Mouse (Mus musculus): ENCODE results near the gene Thop1. TPM values are rescaled to one million over a fixed set of nuclear protein-coding genes. Genes with fewer than 3 reads are reported as not detected.
A peak's percentile ranks its signal among the peaks of the same experiment; 100 is the strongest.

Thop1 gene
- polyA plus RNA-seq (2015; fragmentation: Nextera tagmentation; extraction: Ambion mirVana): 58.2 and 60.9 TPM in 2 replicates

GRCm38 (mm10) chr10:81069836-81070235 lies at the start of gene Thop1:
Gene Thop1 (plus strand): TSS chr10:81070035.
- H3K36me3 ChIP-seq: peaks cover 27% of the 10 kb centered on the region
- ATAC-seq (ENCODE audit: insufficient number of reproducible peaks, insufficient read depth, low FRiP score, low TSS enrichment, low read depth): peak; percentile 95
- peaks cover 18% of the 10 kb centered on the region for H3K4me1 ChIP-seq
- WGBS: under 1% methylated on average over 35 of the region's 35 CpGs
- no peaks in the 10 kb centered on the region for H3K27me3 ChIP-seq
- peak within 1 kb of the TSS; percentile 90 for H3K9ac ChIP-seq
- H3K4me3 ChIP-seq: peak within 1 kb of the TSS; percentile 82
- H3K9me3 ChIP-seq: no peaks in the 10 kb centered on the region
- H3K27ac ChIP-seq: no peak within 1 kb of the TSS
- H3K4me2 ChIP-seq: peak within 1 kb of the TSS; percentile 75

- Histone ChIP-seq H3K27ac (no peak overlapping the region), H3K36me3 (no peaks in the 10 kb centered on the region), H3K4me2 (no peak overlapping the region), H3K27me3 (peaks cover 47% of the 10 kb centered on the region), H3K4me1 (peaks cover under 1% of the 10 kb centered on the region; the same call in 1 of the 2 replicates), H3K4me3 (no peak overlapping the region), H3K9ac (no peak overlapping the region), H3K9me3 (peaks cover 4% of the 10 kb centered on the region; the same call in 1 of the 2 replicates)
- WGBS: 56% methylated on average over 2 of the region's 2 CpGs
- no peak for ATAC-seq (ENCODE audit: insufficient number of reproducible peaks, insufficient read depth, low FRiP score, low TSS enrichment, low read depth)
Observed at GRCm38 (mm10) chr10:81020207-81020606, 49.6 kb upstream of the Thop1 start.

- Histone ChIP-seq H3K4me3 (no peak overlapping the region), H3K9ac (0 out of 2 replicates have a peak overlapping the region, but pooled peaks have one; percentile 16), H3K4me2 (peak overlapping the region; percentile 38), H3K27me3 (peaks cover 61% of the 10 kb centered on the region), H3K9me3 (peaks cover 4% of the 10 kb centered on the region; the same call in 1 of the 2 replicates), H3K4me1 (peaks cover 3% of the 10 kb centered on the region; the same call in 1 of the 2 replicates), H3K27ac (no peak overlapping the region), H3K36me3 (no peaks in the 10 kb centered on the region)
- 10% methylated on average over 26 of the region's 26 CpGs for WGBS
- ATAC-seq (ENCODE audit: insufficient number of reproducible peaks, insufficient read depth, low FRiP score, low TSS enrichment, low read depth): no peak
Observed at GRCm38 (mm10) chr10:81021547-81022110, 48.2 kb upstream of the Thop1 start.

GRCm38 (mm10) chr10:81022744-81023143 lies 47.1 kb upstream of the Thop1 start:
- peaks cover 3% of the 10 kb centered on the region; the same call in 1 of the 2 replicates for H3K4me1 ChIP-seq
- H3K9ac ChIP-seq: no peak overlapping the region
- H3K27me3 ChIP-seq: peaks cover 61% of the 10 kb centered on the region
- no peak overlapping the region for H3K4me2 ChIP-seq
- no peaks in the 10 kb centered on the region for H3K36me3 ChIP-seq
- H3K9me3 ChIP-seq: peaks cover 4% of the 10 kb centered on the region; the same call in 1 of the 2 replicates
- 69% methylated on average over 8 of the region's 8 CpGs for WGBS
- no peak overlapping the region for H3K27ac ChIP-seq
- H3K4me3 ChIP-seq: no peak overlapping the region
- ATAC-seq (ENCODE audit: insufficient number of reproducible peaks, insufficient read depth, low FRiP score, low TSS enrichment, low read depth): no peak

- H3K4me2 ChIP-seq: no peak overlapping the region
- peak overlapping the region; percentile 37; the same call in 1 of the 2 replicates for H3K4me3 ChIP-seq
- no peak overlapping the region for H3K9ac ChIP-seq
- peaks cover 4% of the 10 kb centered on the region; the same call in 1 of the 2 replicates for H3K9me3 ChIP-seq
- no peak overlapping the region for H3K27ac ChIP-seq
- ATAC-seq (ENCODE audit: insufficient number of reproducible peaks, insufficient read depth, low FRiP score, low TSS enrichment, low read depth): no peak
- 64% methylated on average over 5 of the region's 5 CpGs for WGBS
- H3K36me3 ChIP-seq: 0 out of 2 replicates have a peak, but pooled peaks cover under 1% of the 10 kb centered on the region
- peaks cover 61% of the 10 kb centered on the region for H3K27me3 ChIP-seq
- peaks cover 3% of the 10 kb centered on the region; the same call in 1 of the 2 replicates for H3K4me1 ChIP-seq
Observed at GRCm38 (mm10) chr10:81024346-81024937, 45.4 kb upstream of the Thop1 start.

GRCm38 (mm10) chr10:81025047-81025621 lies 44.7 kb upstream of the Thop1 start:
- H3K36me3 ChIP-seq: peaks cover 7% of the 10 kb centered on the region; the same call in 1 of the 2 replicates
- no peak overlapping the region for H3K27ac ChIP-seq
- peaks cover 4% of the 10 kb centered on the region; the same call in 1 of the 2 replicates for H3K9me3 ChIP-seq
- peaks cover 3% of the 10 kb centered on the region; the same call in 1 of the 2 replicates for H3K4me1 ChIP-seq
- WGBS: 2% methylated on average over 43 of the region's 43 CpGs
- peaks cover 61% of the 10 kb centered on the region for H3K27me3 ChIP-seq
- peak overlapping the region; percentile 61 for H3K4me2 ChIP-seq
- peak overlapping the region; percentile 36; the same call in 1 of the 2 replicates for H3K9ac ChIP-seq
- ATAC-seq (ENCODE audit: insufficient number of reproducible peaks, insufficient read depth, low FRiP score, low TSS enrichment, low read depth): no peak
- peak overlapping the region; percentile 37 for H3K4me3 ChIP-seq

GRCm38 (mm10) chr10:81025639-81026275 lies 44.1 kb upstream of the Thop1 start, which contains the start of gene Diras1:
Gene Diras1 (minus strand): TSS chr10:81025662.
- no peak within 1 kb of the TSS for H3K27ac ChIP-seq
- H3K36me3 ChIP-seq: peaks cover 14% of the 10 kb centered on the region
- peak within 1 kb of the TSS; percentile 61 for H3K4me2 ChIP-seq
- WGBS: 48% methylated on average over 12 of the region's 12 CpGs
- ATAC-seq (ENCODE audit: insufficient number of reproducible peaks, insufficient read depth, low FRiP score, low TSS enrichment, low read depth): no peak
- H3K27me3 ChIP-seq: peaks cover 56% of the 10 kb centered on the region
- peaks cover 3% of the 10 kb centered on the region; the same call in 1 of the 2 replicates for H3K4me1 ChIP-seq
- peaks cover 4% of the 10 kb centered on the region; the same call in 1 of the 2 replicates for H3K9me3 ChIP-seq
- peak within 1 kb of the TSS; percentile 36; the same call in 1 of the 2 replicates for H3K9ac ChIP-seq
- H3K4me3 ChIP-seq: peak within 1 kb of the TSS; percentile 37

- Histone ChIP-seq H3K27me3 (peaks cover 45% of the 10 kb centered on the region), H3K9me3 (peaks cover 4% of the 10 kb centered on the region; the same call in 1 of the 2 replicates), H3K9ac (no peak overlapping the region), H3K4me3 (no peak overlapping the region), H3K36me3 (peaks cover 23% of the 10 kb centered on the region), H3K4me1 (peaks cover 3% of the 10 kb centered on the region; the same call in 1 of the 2 replicates), H3K4me2 (no peak overlapping the region), H3K27ac (no peak overlapping the region)
- 92% methylated on average over 5 of the region's 5 CpGs for WGBS
- ATAC-seq (ENCODE audit: insufficient number of reproducible peaks, insufficient read depth, low FRiP score, low TSS enrichment, low read depth): no peak
Observed at GRCm38 (mm10) chr10:81026857-81027256, 43.0 kb upstream of the Thop1 start.

- no peak overlapping the region for H3K4me3 ChIP-seq
- no peak overlapping the region for H3K4me2 ChIP-seq
- H3K27ac ChIP-seq: no peak overlapping the region
- peaks cover 3% of the 10 kb centered on the region; the same call in 1 of the 2 replicates for H3K4me1 ChIP-seq
- ATAC-seq (ENCODE audit: insufficient number of reproducible peaks, insufficient read depth, low FRiP score, low TSS enrichment, low read depth): no peak
- H3K9ac ChIP-seq: no peak overlapping the region
- peaks cover 4% of the 10 kb centered on the region; the same call in 1 of the 2 replicates for H3K9me3 ChIP-seq
- peaks cover 41% of the 10 kb centered on the region for H3K27me3 ChIP-seq
- H3K36me3 ChIP-seq: peaks cover 28% of the 10 kb centered on the region
- 71% methylated on average over 4 of the region's 4 CpGs for WGBS
Observed at GRCm38 (mm10) chr10:81027331-81027730, 42.5 kb upstream of the Thop1 start.

- Histone ChIP-seq H3K9me3 (no peaks in the 10 kb centered on the region), H3K4me2 (no peak overlapping the region), H3K4me3 (no peak overlapping the region), H3K27ac (no peak overlapping the region), H3K27me3 (peaks cover 34% of the 10 kb centered on the region), H3K36me3 (peaks cover 36% of the 10 kb centered on the region), H3K4me1 (peaks cover 3% of the 10 kb centered on the region; the same call in 1 of the 2 replicates), H3K9ac (no peak overlapping the region)
- no peak for ATAC-seq (ENCODE audit: insufficient number of reproducible peaks, insufficient read depth, low FRiP score, low TSS enrichment, low read depth)
Observed at GRCm38 (mm10) chr10:81028219-81028618, 41.6 kb upstream of the Thop1 start.

- H3K9ac ChIP-seq: no peak overlapping the region
- H3K27ac ChIP-seq: no peak overlapping the region
- WGBS: 69% methylated on average over 10 of the region's 10 CpGs
- peaks cover 43% of the 10 kb centered on the region for H3K36me3 ChIP-seq
- peaks cover 3% of the 10 kb centered on the region; the same call in 1 of the 2 replicates for H3K4me1 ChIP-seq
- H3K9me3 ChIP-seq: no peaks in the 10 kb centered on the region
- H3K4me3 ChIP-seq: no peak overlapping the region
- no peak overlapping the region for H3K4me2 ChIP-seq
- ATAC-seq (ENCODE audit: insufficient number of reproducible peaks, insufficient read depth, low FRiP score, low TSS enrichment, low read depth): no peak
- H3K27me3 ChIP-seq: peaks cover 25% of the 10 kb centered on the region
Observed at GRCm38 (mm10) chr10:81029031-81029430, 40.8 kb upstream of the Thop1 start.
